Mouse (Mus musculus) hindbrain, embryonic 13.5 days (tissue): ENCODE measurements around the gene Arhgef26. TPM values are rescaled to one million over a fixed set of nuclear protein-coding genes. Genes with fewer than 3 reads are reported as not detected.

Source experiments
- ATAC-seq: fragments of 200-750 bp; cut with Nextera tagmentation; 2 replicates; pipeline ENCODE4 v1.8.0; 2017; ENCODE audit warnings: moderate TSS enrichment; ENCODE audit not compliant: low FRiP score
- H3K27ac ChIP-seq: fragments of 300-500 bp; sonication (generic); 2 replicates; pipeline ENCODE4 v1.5.1; 2015; ENCODE audit warnings: inconsistent platforms, mild to moderate bottlenecking, moderate library complexity
- H3K27me3 ChIP-seq: fragments of 300-500 bp; sonication (generic); 2 replicates; pipeline ENCODE4 v1.6.1; 2015; ENCODE audit warnings: mild to moderate bottlenecking, inconsistent platforms
- H3K36me3 ChIP-seq: fragments of 300-500 bp; sonication (generic); 2 replicates; pipeline ENCODE4 v1.6.1; 2015; ENCODE audit warnings: mild to moderate bottlenecking, inconsistent platforms
- H3K4me1 ChIP-seq: fragments of 300-500 bp; sonication (generic); replicated peaks from 2 replicates; pipeline ENCODE4 v1.6.1; 2015; ENCODE audit warnings: inconsistent platforms
- H3K4me2 ChIP-seq: fragments of 300-500 bp; sonication (generic); 2 replicates; pipeline ENCODE4 v1.6.1; 2015; ENCODE audit warnings: inconsistent platforms, mild to moderate bottlenecking, moderate library complexity
- H3K4me3 ChIP-seq: fragments of 300-500 bp; sonication (generic); 2 replicates; pipeline ENCODE4 v1.5.1; 2015; ENCODE audit warnings: mild to moderate bottlenecking, inconsistent platforms
- H3K9ac ChIP-seq: fragments of 300-500 bp; sonication (generic); 2 replicates; pipeline ENCODE4 v1.6.1; 2015; ENCODE audit warnings: mild to moderate bottlenecking, inconsistent platforms
- H3K9me3 ChIP-seq: fragments of 300-500 bp; sonication (generic); 2 replicates; pipeline ENCODE4 v1.6.1; 2016; ENCODE audit warnings: inconsistent platforms
- WGBS: fragments of 180-500 bp; shearing (Covaris S2); methylation state at CpG from one replicate; pipeline ENCODE4 v1.1.7; 2015; 5-methylcytosine and 5-hydroxymethylcytosine counted together
- polyA plus RNA-seq: library from polyadenylated mRNA; unstranded; fragments of >200 nt; fragmentation: Nextera tagmentation; extraction: Ambion mirVana; gene quantifications from 2 replicates; pipeline ENCODE4 v1.2.1, GENCODE M21; 2015

The Arhgef26 gene
- polyA plus RNA-seq, 1 experiment from 2014 or later = 14.2 TPM

DNA sequence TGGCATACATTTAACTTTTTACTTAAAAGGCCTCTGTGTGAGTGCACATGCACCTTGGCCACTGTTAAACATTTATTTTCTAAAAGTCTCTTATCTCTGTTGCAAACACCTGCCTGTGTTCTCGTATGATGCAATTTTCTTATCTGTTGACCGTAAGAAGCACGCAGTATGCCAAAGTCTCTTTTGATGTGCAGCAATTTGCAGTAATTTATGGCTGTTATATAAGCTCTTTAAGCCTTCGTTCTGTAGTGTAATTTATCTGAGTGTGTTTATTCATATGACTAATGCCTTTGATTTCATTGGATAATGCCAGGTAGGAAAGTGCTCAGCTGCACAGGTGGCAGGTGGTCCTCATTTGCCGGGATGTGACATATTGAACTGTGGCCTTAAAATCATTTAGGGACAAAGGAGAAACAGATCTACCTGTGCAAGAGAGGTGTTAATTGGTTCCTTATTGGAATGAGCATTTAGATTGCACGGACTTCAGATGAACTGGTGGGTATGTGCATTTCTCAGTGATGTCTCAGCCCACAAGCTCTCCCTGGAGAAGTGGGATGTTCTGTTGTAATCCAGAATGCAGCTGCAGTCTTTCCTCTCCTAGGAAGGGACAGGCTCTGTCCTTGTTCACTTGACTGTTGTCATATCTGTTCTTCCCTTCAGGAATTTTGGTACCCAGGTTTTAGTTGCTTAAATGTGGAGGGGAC lies 10.5 kb downstream of the Arhgef26 start:
- H3K4me2 ChIP-seq = no peak overlapping the region
- H3K27ac ChIP-seq = no peak overlapping the region
- H3K4me1 ChIP-seq = no peaks in the 10 kb centered on the region
- no peaks in the 10 kb centered on the region for H3K27me3 ChIP-seq
- H3K9me3 ChIP-seq = no peaks in the 10 kb centered on the region
- 87% methylated on average over 6 of the region's 6 CpGs for WGBS
- no peaks in the 10 kb centered on the region for H3K36me3 ChIP-seq
- H3K9ac ChIP-seq = no peak overlapping the region
- no peak overlapping the region for H3K4me3 ChIP-seq
- ATAC-seq = no peak

DNA sequence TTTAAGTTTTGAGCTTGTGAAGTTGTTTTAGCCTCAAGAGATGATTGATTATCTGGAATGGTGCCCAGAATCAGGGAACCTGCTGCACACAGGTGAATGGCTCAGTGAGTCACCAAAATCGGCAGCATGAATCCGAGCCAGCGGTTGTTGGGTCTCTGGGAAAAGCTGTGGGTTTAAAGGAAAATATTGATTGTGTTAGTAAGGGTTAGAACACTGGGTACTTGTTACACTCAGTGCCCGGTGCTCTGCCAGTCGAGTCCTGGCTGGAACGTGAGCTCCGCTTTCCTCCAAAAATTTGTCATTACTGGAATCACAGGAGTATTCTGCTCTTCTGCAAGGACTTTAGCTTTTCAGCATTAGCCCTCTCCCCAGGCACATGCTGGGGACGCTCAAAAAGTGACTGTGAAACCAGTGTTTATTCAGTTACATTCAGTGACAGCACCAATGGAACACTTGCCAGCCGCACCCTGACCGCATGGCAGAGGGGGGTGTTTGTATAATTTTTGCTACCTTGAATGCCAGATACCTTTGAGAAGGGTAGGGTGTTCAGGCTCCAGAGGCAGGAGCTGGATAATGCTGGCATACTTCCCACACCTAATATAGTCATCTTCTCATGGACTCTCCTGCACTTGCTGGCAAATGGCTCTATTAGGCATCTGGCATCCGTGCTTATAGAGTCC lies 11.2 kb downstream of the Arhgef26 start:
- 87% methylated on average over 11 of the region's 11 CpGs for WGBS
- H3K4me3 ChIP-seq = no peak overlapping the region
- no peaks in the 10 kb centered on the region for H3K27me3 ChIP-seq
- H3K36me3 ChIP-seq = no peaks in the 10 kb centered on the region
- H3K9ac ChIP-seq = no peak overlapping the region
- no peak overlapping the region for H3K4me2 ChIP-seq
- H3K4me1 ChIP-seq = no peaks in the 10 kb centered on the region
- ATAC-seq = no peak
- no peaks in the 10 kb centered on the region for H3K9me3 ChIP-seq
- H3K27ac ChIP-seq = no peak overlapping the region

DNA sequence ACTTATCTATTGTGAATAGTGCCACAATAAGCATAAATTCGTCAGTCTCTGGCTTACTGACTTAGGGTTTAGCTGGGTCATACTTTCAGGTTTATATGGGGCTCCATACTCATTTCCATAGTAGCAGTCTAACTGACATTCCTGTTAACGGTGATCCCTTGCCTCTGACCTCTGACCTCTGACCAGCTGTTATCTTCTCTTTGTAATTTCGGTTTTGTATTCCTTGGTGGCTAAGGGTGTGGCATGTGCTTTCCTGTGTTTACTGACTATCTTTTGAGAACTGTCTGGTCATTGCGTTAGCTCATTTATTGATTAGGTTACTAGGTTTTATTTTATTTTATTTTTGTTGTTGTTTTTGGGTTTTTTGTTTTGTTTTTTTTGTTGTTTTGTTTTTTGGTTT lies 13.9 kb downstream of the Arhgef26 start:
- Histone ChIP-seq H3K4me2 (no peak overlapping the region), H3K27me3 (no peaks in the 10 kb centered on the region), H3K9ac (no peak overlapping the region), H3K9me3 (no peaks in the 10 kb centered on the region), H3K4me3 (no peak overlapping the region), H3K36me3 (no peaks in the 10 kb centered on the region), H3K4me1 (no peaks in the 10 kb centered on the region), H3K27ac (no peak overlapping the region)
- ATAC-seq = no peak
- 79% methylated on average over 4 of the region's 4 CpGs for WGBS

DNA sequence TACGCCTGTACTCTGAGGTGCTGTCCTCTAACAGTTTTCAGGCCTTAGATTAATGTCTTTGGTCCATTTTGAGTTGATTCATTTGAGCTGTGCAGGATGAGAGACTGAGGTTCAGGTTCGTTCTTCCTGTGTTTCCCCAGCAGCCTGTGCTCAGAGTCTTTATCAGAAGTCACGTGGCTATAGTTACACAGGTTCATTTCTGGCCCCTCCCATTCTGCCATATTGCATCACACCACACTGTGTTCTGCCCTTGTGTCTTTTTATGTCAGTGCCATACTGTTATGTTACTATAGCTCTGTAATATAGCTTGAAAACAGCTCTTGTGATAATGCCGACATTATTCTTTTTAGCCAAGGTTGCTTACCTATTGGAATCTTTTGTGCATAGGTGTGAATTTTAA lies 14.7 kb downstream of the Arhgef26 start:
- Histone ChIP-seq H3K9ac (no peak overlapping the region), H3K27me3 (no peaks in the 10 kb centered on the region), H3K4me3 (no peak overlapping the region), H3K9me3 (no peaks in the 10 kb centered on the region), H3K4me1 (no peaks in the 10 kb centered on the region), H3K36me3 (no peaks in the 10 kb centered on the region), H3K27ac (no peak overlapping the region), H3K4me2 (no peak overlapping the region)
- ATAC-seq = no peak
- 93% methylated on average over 4 of the region's 4 CpGs for WGBS

DNA sequence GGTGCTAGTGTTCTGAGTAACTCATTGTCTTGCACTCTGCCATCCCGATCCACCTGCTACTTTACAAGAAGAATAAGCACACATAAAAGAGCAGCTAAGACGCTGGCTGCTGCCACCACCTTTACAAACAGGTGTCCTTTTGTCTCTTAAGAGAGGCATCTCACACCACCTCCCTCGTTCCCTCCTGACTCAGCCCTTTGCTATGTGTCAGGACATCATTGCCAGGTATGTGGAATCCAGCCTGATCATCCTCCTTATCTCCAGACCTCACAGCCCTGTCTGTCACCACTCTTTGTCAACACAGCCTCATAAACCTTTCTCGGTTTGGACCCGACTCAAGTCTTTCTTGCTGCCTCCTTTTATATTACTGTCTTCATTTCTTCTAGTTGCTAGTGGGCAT lies 29.7 kb downstream of the Arhgef26 start:
- no peak overlapping the region for H3K9ac ChIP-seq
- H3K27ac ChIP-seq = no peak overlapping the region
- no peaks in the 10 kb centered on the region for H3K36me3 ChIP-seq
- no peak for ATAC-seq
- WGBS = 84% methylated on average over 5 of the region's 5 CpGs
- H3K27me3 ChIP-seq = no peaks in the 10 kb centered on the region
- no peaks in the 10 kb centered on the region for H3K9me3 ChIP-seq
- no peak overlapping the region for H3K4me3 ChIP-seq
- H3K4me2 ChIP-seq = no peak overlapping the region
- no peaks in the 10 kb centered on the region for H3K4me1 ChIP-seq

DNA sequence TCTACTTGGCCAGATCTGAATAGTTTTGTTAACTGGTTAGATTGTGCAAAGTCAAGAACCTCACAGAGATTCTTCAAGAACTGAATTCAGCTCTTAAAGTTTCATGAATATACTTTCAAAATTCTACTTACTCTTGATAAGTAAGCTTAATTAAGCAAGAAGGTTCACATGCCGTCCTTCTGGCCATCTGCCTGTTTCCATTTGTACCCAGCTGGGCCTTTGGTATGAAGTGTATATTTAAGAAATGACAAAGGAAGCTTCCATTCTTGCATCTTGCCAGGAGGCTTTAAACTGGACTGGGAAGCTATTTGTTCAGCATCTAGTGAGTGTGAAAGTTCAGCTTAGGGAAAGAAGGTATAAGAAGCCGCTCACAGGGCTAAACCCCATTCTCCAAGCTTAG lies 34.7 kb downstream of the Arhgef26 start:
- no peaks in the 10 kb centered on the region for H3K4me1 ChIP-seq
- no peak overlapping the region for H3K27ac ChIP-seq
- H3K4me3 ChIP-seq = no peak overlapping the region
- WGBS = 84% methylated on average over 2 of the region's 2 CpGs
- H3K9ac ChIP-seq = no peak overlapping the region
- no peaks in the 10 kb centered on the region for H3K36me3 ChIP-seq
- no peak for ATAC-seq
- no peaks in the 10 kb centered on the region for H3K27me3 ChIP-seq
- H3K4me2 ChIP-seq = no peak overlapping the region
- H3K9me3 ChIP-seq = no peaks in the 10 kb centered on the region

DNA sequence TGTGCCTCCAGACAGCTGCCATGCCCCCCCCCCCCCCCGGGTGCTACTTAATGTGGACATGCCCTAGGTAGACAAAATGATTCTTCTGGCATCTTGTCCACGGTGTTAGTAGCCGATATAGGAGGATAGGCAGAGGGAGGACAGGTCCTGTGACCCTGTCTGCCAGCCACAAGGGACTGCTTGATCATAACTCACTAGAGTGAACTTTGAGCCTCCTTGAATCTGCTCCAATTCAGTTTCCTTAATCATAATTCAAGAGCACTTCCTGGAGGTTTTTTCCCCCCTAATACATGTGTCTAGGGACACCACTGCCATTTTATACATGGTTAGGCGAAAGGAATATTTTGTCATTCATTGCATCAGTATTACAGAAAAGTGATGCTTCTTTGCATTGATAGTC lies 36.2 kb downstream of the Arhgef26 start:
- H3K4me3 ChIP-seq = no peak overlapping the region
- no peaks in the 10 kb centered on the region for H3K4me1 ChIP-seq
- no peak overlapping the region for H3K27ac ChIP-seq
- no peak overlapping the region for H3K9ac ChIP-seq
- no peaks in the 10 kb centered on the region for H3K27me3 ChIP-seq
- no peak overlapping the region for H3K4me2 ChIP-seq
- no peaks in the 10 kb centered on the region for H3K36me3 ChIP-seq
- whole genome bisulfite sequencing = 89% methylated on average over 4 of the region's 4 CpGs
- no peak for ATAC-seq
- no peaks in the 10 kb centered on the region for H3K9me3 ChIP-seq

DNA sequence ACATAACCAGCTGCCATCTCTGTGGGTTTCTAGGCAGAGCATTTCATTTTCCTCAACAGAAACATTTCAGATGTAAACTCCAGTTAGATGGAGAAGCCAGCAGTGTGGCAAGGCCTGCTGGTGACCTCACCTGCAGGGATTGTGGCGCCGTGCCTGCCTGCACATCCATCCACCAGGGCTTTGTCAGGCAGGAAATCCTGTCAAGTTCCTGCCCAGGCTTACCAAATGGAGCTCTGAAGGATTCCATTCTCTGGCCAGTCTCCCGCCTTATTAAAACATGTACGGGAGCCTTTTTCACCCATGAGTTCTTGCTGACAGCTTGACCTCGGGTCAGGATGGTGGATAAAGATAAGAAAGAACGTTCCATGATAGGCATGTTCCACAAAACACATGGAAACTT lies 36.7 kb downstream of the Arhgef26 start:
- WGBS = 78% methylated on average over 6 of the region's 6 CpGs
- no peak for ATAC-seq
- Histone ChIP-seq H3K4me1 (no peaks in the 10 kb centered on the region), H3K9ac (no peak overlapping the region), H3K4me3 (no peak overlapping the region), H3K9me3 (no peaks in the 10 kb centered on the region), H3K27me3 (no peaks in the 10 kb centered on the region), H3K4me2 (no peak overlapping the region), H3K27ac (no peak overlapping the region), H3K36me3 (no peaks in the 10 kb centered on the region)

DNA sequence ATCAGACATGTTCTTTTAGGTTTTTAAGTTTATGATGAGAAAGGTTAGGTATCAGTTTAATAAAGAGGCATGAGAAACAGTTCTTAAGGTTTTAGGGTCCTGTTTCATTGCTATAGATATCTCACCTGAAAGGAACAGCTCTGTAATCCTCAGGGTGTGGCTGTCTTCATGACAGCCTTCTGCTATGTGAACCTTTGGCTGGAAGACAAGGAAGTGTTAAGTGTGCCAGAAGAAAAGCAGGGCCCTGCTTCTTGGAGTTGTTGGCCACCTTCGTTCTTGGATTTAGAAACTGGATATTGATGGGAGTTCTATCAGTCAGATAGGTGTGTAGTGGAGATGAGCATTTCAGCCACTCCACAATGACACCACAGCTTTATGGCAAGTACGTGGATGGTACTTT lies 38.6 kb downstream of the Arhgef26 start:
- ATAC-seq = no peak

DNA sequence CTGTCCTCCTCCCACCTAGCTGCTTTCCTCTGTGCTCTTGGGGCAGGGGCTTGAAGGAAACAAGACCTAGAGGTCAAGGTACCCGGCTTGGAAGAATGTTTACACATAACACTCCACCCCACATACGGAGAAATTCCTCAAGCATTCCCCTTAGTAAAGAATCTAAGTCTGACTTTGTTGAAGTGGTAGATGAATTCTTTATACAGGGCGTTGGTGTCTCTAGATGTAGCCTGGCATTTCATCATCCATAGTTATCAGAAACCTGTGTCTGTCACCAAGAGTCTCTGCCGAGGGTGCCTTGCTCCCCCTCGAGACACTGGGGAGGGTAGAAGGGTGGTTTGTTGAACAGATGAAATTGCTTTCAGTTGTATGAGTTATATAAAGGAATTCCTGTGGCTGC lies 41.8 kb downstream of the Arhgef26 start:
- no peaks in the 10 kb centered on the region for H3K9me3 ChIP-seq
- 0 out of 2 replicates have a peak, but pooled peaks cover 4% of the 10 kb centered on the region for H3K36me3 ChIP-seq
- no peak overlapping the region for H3K4me3 ChIP-seq
- no peaks in the 10 kb centered on the region for H3K27me3 ChIP-seq
- no peak for ATAC-seq
- H3K4me2 ChIP-seq = no peak overlapping the region
- H3K9ac ChIP-seq = no peak overlapping the region
- 70% methylated on average over 5 of the region's 5 CpGs for WGBS
- H3K27ac ChIP-seq = no peak overlapping the region
- H3K4me1 ChIP-seq = no peaks in the 10 kb centered on the region

More for the DNA sequence above, 38.6 kb downstream of the Arhgef26 start:
- Histone ChIP-seq H3K9ac (no peak overlapping the region), H3K27ac (no peak overlapping the region), H3K9me3 (no peaks in the 10 kb centered on the region), H3K36me3 (0 out of 2 replicates have a peak, but pooled peaks cover 4% of the 10 kb centered on the region), H3K4me1 (no peaks in the 10 kb centered on the region), H3K27me3 (no peaks in the 10 kb centered on the region), H3K4me2 (no peak overlapping the region), H3K4me3 (no peak overlapping the region)
- 94% methylated on average over 2 of the region's 2 CpGs for WGBS

DNA sequence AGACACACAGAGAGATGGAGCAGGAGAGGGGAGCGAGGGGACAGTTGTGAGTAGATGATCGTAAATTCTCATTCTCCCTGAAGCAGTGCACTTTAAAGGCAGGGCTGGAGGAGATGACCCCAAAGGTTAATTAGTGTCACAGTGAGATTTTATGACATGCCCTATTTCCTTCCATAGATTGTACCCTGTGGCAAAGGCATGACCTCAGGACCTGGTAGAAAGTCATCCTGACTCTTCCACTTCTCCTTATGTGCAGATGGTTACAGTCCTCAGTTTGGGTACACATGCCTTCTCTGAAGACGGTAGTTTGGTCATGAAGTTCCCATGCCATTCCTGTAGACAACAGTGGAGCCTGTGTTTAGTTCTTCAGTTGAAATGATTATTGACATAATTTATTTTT lies 42.3 kb downstream of the Arhgef26 start:
- H3K9me3 ChIP-seq = no peaks in the 10 kb centered on the region
- no peaks in the 10 kb centered on the region for H3K27me3 ChIP-seq
- no peak for ATAC-seq
- no peak overlapping the region for H3K4me2 ChIP-seq
- WGBS = 82% methylated on average over 3 of the region's 3 CpGs
- H3K4me1 ChIP-seq = no peaks in the 10 kb centered on the region
- H3K4me3 ChIP-seq = no peak overlapping the region
- H3K36me3 ChIP-seq = 0 out of 2 replicates have a peak, but pooled peaks cover 4% of the 10 kb centered on the region
- no peak overlapping the region for H3K9ac ChIP-seq
- H3K27ac ChIP-seq = no peak overlapping the region

DNA sequence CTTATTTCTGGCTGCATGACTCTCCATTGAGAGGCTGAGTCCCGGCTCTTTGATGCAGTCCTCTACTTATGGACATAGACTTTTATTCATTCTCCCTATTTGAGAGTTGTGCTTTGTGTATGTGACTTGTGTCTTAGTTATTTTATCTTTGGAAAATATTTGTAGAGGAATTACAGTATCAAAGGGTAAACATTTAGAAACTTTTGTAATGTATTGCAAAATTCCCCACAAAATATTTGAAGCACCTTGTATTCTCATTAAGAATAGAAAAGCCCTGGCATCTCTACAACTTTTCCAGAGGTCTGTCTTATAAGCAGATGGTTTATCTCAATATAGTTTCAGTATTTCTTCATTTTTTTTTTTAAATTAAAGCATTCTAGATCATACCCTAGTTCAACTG lies 44.7 kb downstream of the Arhgef26 start:
- Histone ChIP-seq H3K9ac (no peak overlapping the region), H3K27ac (no peak overlapping the region), H3K27me3 (no peaks in the 10 kb centered on the region), H3K4me3 (no peak overlapping the region), H3K9me3 (no peaks in the 10 kb centered on the region), H3K4me2 (no peak overlapping the region), H3K4me1 (no peaks in the 10 kb centered on the region), H3K36me3 (0 out of 2 replicates have a peak, but pooled peaks cover 4% of the 10 kb centered on the region)
- WGBS = 95% methylated on average over 1 of the region's 1 CpGs
- no peak for ATAC-seq

DNA sequence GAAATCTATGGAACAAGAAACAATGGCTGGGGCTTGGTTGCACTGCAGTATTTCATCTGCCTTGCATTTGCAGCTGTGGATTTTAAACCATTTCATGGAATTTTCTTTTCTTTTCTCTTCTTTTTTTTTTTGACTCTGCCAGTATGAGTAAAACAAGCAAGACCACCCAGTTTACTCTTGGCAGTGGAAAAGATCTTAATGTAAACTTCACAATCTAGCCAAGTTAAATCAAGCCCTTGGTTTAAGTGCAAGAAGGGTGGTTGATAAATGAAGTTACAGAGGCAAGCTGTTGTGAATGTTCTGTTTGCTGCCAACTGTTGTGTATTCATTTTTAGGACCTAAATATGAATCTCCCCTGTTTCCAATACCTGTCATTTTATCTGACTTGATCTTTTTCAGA lies 54.5 kb downstream of the Arhgef26 start:
- Histone ChIP-seq H3K36me3 (no peaks in the 10 kb centered on the region), H3K27me3 (no peaks in the 10 kb centered on the region), H3K4me3 (no peak overlapping the region), H3K9ac (no peak overlapping the region), H3K27ac (no peak overlapping the region), H3K9me3 (no peaks in the 10 kb centered on the region), H3K4me2 (no peak overlapping the region), H3K4me1 (peaks cover 7% of the 10 kb centered on the region; the same call in 1 of the 2 replicates)
- ATAC-seq = no peak
